Mouse (Mus musculus): ENCODE results near the gene Zfp106. TPM values are rescaled to one million over a fixed set of nuclear protein-coding genes. Genes with fewer than 3 reads are reported as not detected.

The Zfp106 gene
- polyA plus RNA-seq (2015; fragmentation: Nextera tagmentation; extraction: Ambion mirVana), result 16.8 and 22.7 TPM in 2 replicates

- Histone ChIP-seq H3K36me3 (ENCODE audit: control insufficient read depth, insufficient read depth, low read length) (no peaks in the 10 kb centered on the region), H3K9ac (ENCODE audit: low read length) (peak within 1 kb of the TSS; percentile 94), H3K4me1 (replicated peaks; ENCODE audit: control insufficient read depth, insufficient read depth) (no peaks in the 10 kb centered on the region; the same call in 1 of the 2 replicates), H3K4me3 (ENCODE audit: low read depth, low read length) (peak within 1 kb of the TSS; percentile 98), H3K27ac (replicated peaks) (peak within 1 kb of the TSS; percentile 69), H3K4me2 (replicated peaks; ENCODE audit: low read depth) (peak within 1 kb of the TSS; percentile 61), H3K27me3 (ENCODE audit: control insufficient read depth, insufficient read depth, low read length) (no peaks in the 10 kb centered on the region), H3K9me3 (ENCODE audit: control insufficient read depth, low read length) (no peaks in the 10 kb centered on the region)
- TF ChIP-seq CTCF (IDR thresholded peaks at IDR 0.05; ENCODE audit: low read depth), result no peak; the same call in 1 of the 2 replicates
- no peak for TF ChIP-seq EP300 (optimal IDR thresholded peaks at IDR 0.05)
- DNase-seq (ENCODE audit: low spot score) (peak; percentile 89), ATAC-seq (ENCODE audit: low FRiP score, low TSS enrichment) (peak; percentile 83)
- WGBS, result under 1% methylated on average over 50 of the region's 50 CpGs
Observed at GRCm38 (mm10) chr2:120563235-120563990, at the start of gene Zfp106. Gene Zfp106, minus strand, starts transcription at chr2:120563843.

- Histone ChIP-seq H3K4me1 (replicated peaks; ENCODE audit: control insufficient read depth, insufficient read depth) (no peaks in the 10 kb centered on the region), H3K27me3 (ENCODE audit: control insufficient read depth, insufficient read depth, low read length) (no peaks in the 10 kb centered on the region), H3K9me3 (ENCODE audit: control insufficient read depth, low read length) (no peaks in the 10 kb centered on the region), H3K27ac (replicated peaks) (peak within 1 kb of the TSS; percentile 94), H3K9ac (ENCODE audit: low read length) (peak within 1 kb of the TSS; percentile 85), H3K36me3 (ENCODE audit: control insufficient read depth, insufficient read depth, low read length) (0 out of 2 replicates have a peak, but pooled peaks cover 3% of the 10 kb centered on the region), H3K4me3 (ENCODE audit: low read depth, low read length) (peak within 1 kb of the TSS; percentile 94), H3K4me2 (replicated peaks; ENCODE audit: low read depth) (peak within 1 kb of the TSS; percentile 88)
- WGBS, result under 1% methylated on average over 51 of the region's 52 CpGs
- peak; percentile 98 for ATAC-seq (ENCODE audit: low FRiP score, low TSS enrichment)
- TF ChIP-seq CTCF (IDR thresholded peaks at IDR 0.05; ENCODE audit: low read depth) (peak; percentile 52), EP300 (optimal IDR thresholded peaks at IDR 0.05) (no peak)
- DNase-seq (ENCODE audit: low spot score), result peak; percentile 94
Observed at GRCm38 (mm10) chr2:120608830-120609723, 45.4 kb upstream of the Zfp106 start, which contains the start of the genes Haus2 and Lrrc57. Gene Haus2, plus strand, starts transcription at chr2:120609383. Gene Lrrc57, minus strand, starts transcription at chr2:120609520.

DNA sequence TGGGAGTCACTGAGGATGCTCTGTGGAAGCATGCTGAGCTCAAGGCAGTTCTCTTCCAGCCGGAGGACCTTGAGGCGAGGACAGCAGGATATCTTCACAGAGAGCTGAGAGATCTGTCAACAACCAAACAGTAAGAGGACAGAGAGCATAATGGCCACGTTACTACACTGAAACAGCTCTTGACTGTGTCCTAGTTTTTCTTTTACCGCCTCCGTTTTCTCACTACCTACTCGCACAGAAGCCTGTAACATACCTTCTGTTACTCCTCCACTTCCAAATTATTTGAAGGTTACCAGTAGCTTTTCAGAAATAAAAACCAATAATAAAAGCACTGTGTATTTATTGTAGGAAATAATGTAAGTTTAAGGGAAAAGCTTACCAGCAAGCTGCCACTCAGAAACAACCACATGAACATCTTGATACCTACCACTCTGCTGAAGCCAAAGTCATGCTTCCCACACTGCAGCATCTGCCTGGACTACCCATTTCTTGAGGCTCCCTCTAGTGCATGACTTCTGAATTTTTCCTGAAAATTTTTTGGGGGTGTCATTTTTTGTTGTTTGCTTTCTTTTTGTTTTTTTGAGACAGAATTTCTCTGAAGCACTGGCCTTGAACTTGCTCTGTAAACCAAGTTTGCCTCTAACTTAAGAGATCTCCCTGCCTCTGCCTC, 42.5 kb upstream of the Zfp106 start:
- Histone ChIP-seq H3K36me3 (ENCODE audit: control insufficient read depth, insufficient read depth, low read length) (peaks cover 2% of the 10 kb centered on the region; the same call in 1 of the 2 replicates), H3K9me3 (ENCODE audit: control insufficient read depth, low read length) (no peaks in the 10 kb centered on the region), H3K27me3 (ENCODE audit: control insufficient read depth, insufficient read depth, low read length) (no peaks in the 10 kb centered on the region), H3K27ac (replicated peaks) (no peak overlapping the region), H3K9ac (ENCODE audit: low read length) (no peak overlapping the region), H3K4me1 (replicated peaks; ENCODE audit: control insufficient read depth, insufficient read depth) (no peaks in the 10 kb centered on the region), H3K4me2 (replicated peaks; ENCODE audit: low read depth) (no peak overlapping the region), H3K4me3 (ENCODE audit: low read depth, low read length) (no peak overlapping the region)
- ATAC-seq (ENCODE audit: low FRiP score, low TSS enrichment) (no peak), DNase-seq (ENCODE audit: low spot score) (no peak)
- no peak for TF ChIP-seq EP300 (optimal IDR thresholded peaks at IDR 0.05)
- TF ChIP-seq CTCF (IDR thresholded peaks at IDR 0.05; ENCODE audit: low read depth), result peak; percentile 67
- WGBS, result 91% methylated on average over 6 of the region's 6 CpGs

- WGBS, result 88% methylated on average over 4 of the region's 4 CpGs
- no peak for TF ChIP-seq EP300 (optimal IDR thresholded peaks at IDR 0.05)
- TF ChIP-seq CTCF (IDR thresholded peaks at IDR 0.05; ENCODE audit: low read depth), result no peak
- DNase-seq (ENCODE audit: low spot score), result no peak
- no peak for ATAC-seq (ENCODE audit: low FRiP score, low TSS enrichment)
- Histone ChIP-seq H3K4me1 (replicated peaks; ENCODE audit: control insufficient read depth, insufficient read depth) (no peaks in the 10 kb centered on the region), H3K9me3 (ENCODE audit: control insufficient read depth, low read length) (no peaks in the 10 kb centered on the region), H3K27me3 (ENCODE audit: control insufficient read depth, insufficient read depth, low read length) (no peaks in the 10 kb centered on the region), H3K4me3 (ENCODE audit: low read depth, low read length) (no peak overlapping the region), H3K4me2 (replicated peaks; ENCODE audit: low read depth) (no peak overlapping the region), H3K27ac (replicated peaks) (no peak overlapping the region), H3K9ac (ENCODE audit: low read length) (no peak overlapping the region), H3K36me3 (ENCODE audit: control insufficient read depth, insufficient read depth, low read length) (peaks cover 5% of the 10 kb centered on the region; the same call in 1 of the 2 replicates)
Observed at GRCm38 (mm10) chr2:120599506-120599905, 35.9 kb upstream of the Zfp106 start.

DNA sequence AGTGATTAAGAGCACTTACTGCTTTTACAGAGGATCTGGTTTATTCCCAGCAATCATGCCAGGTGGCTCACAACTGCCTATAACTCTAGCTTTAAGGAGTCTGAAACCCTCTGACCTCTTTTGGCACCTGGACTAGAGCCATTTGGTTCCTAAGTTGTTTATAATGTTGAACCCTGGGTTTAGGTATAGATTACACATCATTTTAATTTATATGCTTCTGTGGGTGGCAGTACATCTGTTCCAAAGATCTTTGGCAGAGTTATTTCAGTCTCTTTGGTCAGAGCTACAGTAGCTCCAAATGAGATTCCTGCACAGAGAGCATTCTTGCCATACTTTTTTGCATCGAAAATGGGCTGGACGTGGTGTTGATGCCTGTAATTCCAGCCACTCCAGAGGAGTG, 34.1 kb upstream of the Zfp106 start:
- Histone ChIP-seq H3K36me3 (ENCODE audit: control insufficient read depth, insufficient read depth, low read length) (peaks cover 5% of the 10 kb centered on the region; the same call in 1 of the 2 replicates), H3K9me3 (ENCODE audit: control insufficient read depth, low read length) (no peaks in the 10 kb centered on the region), H3K9ac (ENCODE audit: low read length) (no peak overlapping the region), H3K4me1 (replicated peaks; ENCODE audit: control insufficient read depth, insufficient read depth) (no peaks in the 10 kb centered on the region), H3K4me2 (replicated peaks; ENCODE audit: low read depth) (no peak overlapping the region), H3K27ac (replicated peaks) (no peak overlapping the region), H3K4me3 (ENCODE audit: low read depth, low read length) (no peak overlapping the region), H3K27me3 (ENCODE audit: control insufficient read depth, insufficient read depth, low read length) (no peaks in the 10 kb centered on the region)
- 72% methylated on average over 2 of the region's 2 CpGs for WGBS
- TF ChIP-seq CTCF (IDR thresholded peaks at IDR 0.05; ENCODE audit: low read depth) (no peak), EP300 (optimal IDR thresholded peaks at IDR 0.05) (no peak)
- no peak for ATAC-seq (ENCODE audit: low FRiP score, low TSS enrichment)
- DNase-seq (ENCODE audit: low spot score), result no peak

Data from stomach, postnatal 0 days (tissue).